Mouse (Mus musculus) liver, adult 2 months (tissue): ENCODE measurements at regions not wholly inside any gene's neighbourhood (a gene's known extent, or its start where the extent isn't known, plus 50 kb on each side); places are given as distances from the start of the nearest gene placed in this dataset.
"Not testable (repeated sequence)": the region's sequence is repeated elsewhere in the genome, so short reads cannot be mapped to it uniquely, and the experiment has no call there.

Experiments used
- DNase-seq: peaks from one replicate; pipeline ENCODE4 v3.0.0-alpha.2; 2011; ENCODE audit warnings: low read depth, low spot score; ENCODE audit errors: extremely low read depth
- H3K27ac ChIP-seq: fragments of 200-500 bp; replicated peaks from 2 replicates; pipeline ENCODE4 v1.5.1; 2012; ENCODE audit warnings: low read depth, mild to moderate bottlenecking, control low read depth, inconsistent platforms, low read length; ENCODE audit not compliant: insufficient read depth
- H3K27me3 ChIP-seq: fragments of 200-500 bp; 2 replicates; pipeline ENCODE4 v1.6.1; 2012; ENCODE audit warnings: mild to moderate bottlenecking, moderate library complexity, low read length, inconsistent platforms; ENCODE audit not compliant: control insufficient read depth, insufficient read depth
- H3K36me3 ChIP-seq: fragments of 200-500 bp; 2 replicates; pipeline ENCODE4 v1.6.1; 2012; ENCODE audit warnings: low read length, inconsistent platforms; ENCODE audit not compliant: control insufficient read depth, insufficient read depth
- H3K4me1 ChIP-seq: fragments of 200-500 bp; 2 replicates; pipeline ENCODE4 v1.6.1; 2011; ENCODE audit warnings: low read length; ENCODE audit not compliant: control insufficient read depth, insufficient read depth
- H3K4me3 ChIP-seq: fragments of 200-500 bp; 2 replicates; pipeline ENCODE4 v1.5.1; 2011; ENCODE audit warnings: low read depth, mild to moderate bottlenecking, control low read depth, low read length, moderate library complexity; ENCODE audit not compliant: insufficient read depth
- H3K79me2 ChIP-seq: fragments of 200-500 bp; 2 replicates; pipeline ENCODE4 v1.6.1; 2012; ENCODE audit warnings: inconsistent platforms, mild to moderate bottlenecking, low read length, moderate library complexity; ENCODE audit not compliant: control insufficient read depth, insufficient read depth
- H3K9ac ChIP-seq: fragments of 200-500 bp; 2 replicates; pipeline ENCODE4 v1.6.1; 2012; ENCODE audit warnings: low read depth, mild to moderate bottlenecking, control low read depth, inconsistent platforms, low read length
- WGBS: fragments of 180-500 bp; shearing (Covaris S2); methylation state at CpG from one replicate; pipeline ENCODE4 v1.1.7; 2018; 5-methylcytosine and 5-hydroxymethylcytosine counted together

GRCm38 (mm10) chr14:52988563-52988962, 493.0 kb upstream of the Olfr1507 start:
- not testable (repeated sequence) for H3K4me1 ChIP-seq, DNase-seq, H3K27ac ChIP-seq, H3K4me3 ChIP-seq, H3K9ac ChIP-seq, H3K36me3 ChIP-seq, H3K79me2 ChIP-seq, H3K27me3 ChIP-seq
- no CpG with 5 or more reads among the region's 6 CpGs for WGBS

- WGBS: no CpG with 5 or more reads among the region's 12 CpGs
- H3K9ac ChIP-seq, H3K79me2 ChIP-seq: not testable (repeated sequence)
Observed at GRCm38 (mm10) chr14:52972207-52973003, 476.9 kb upstream of the Olfr1507 start.

GRCm38 (mm10) chr14:52962110-52962509, 466.6 kb upstream of the Olfr1507 start:
- H3K9ac ChIP-seq, H3K4me1 ChIP-seq, H3K36me3 ChIP-seq, H3K27me3 ChIP-seq, DNase-seq, H3K79me2 ChIP-seq, H3K27ac ChIP-seq, H3K4me3 ChIP-seq: not testable (repeated sequence)
- 56% methylated on average over 3 of the region's 4 CpGs for WGBS

More at GRCm38 (mm10) chr14:52972207-52973003, 476.9 kb upstream of the Olfr1507 start:
- DNase-seq, H3K27ac ChIP-seq, H3K36me3 ChIP-seq, H3K4me1 ChIP-seq, H3K27me3 ChIP-seq, H3K4me3 ChIP-seq: not testable (repeated sequence)

- not testable (repeated sequence) for DNase-seq, H3K9ac ChIP-seq, H3K79me2 ChIP-seq, H3K27ac ChIP-seq, H3K36me3 ChIP-seq, H3K4me1 ChIP-seq, H3K4me3 ChIP-seq, H3K27me3 ChIP-seq
- no CpG with 5 or more reads among the region's 2 CpGs for WGBS
Observed at GRCm38 (mm10) chr14:52956515-52956914, 461.0 kb upstream of the Olfr1507 start.

- not testable (repeated sequence) for H3K27ac ChIP-seq, H3K4me1 ChIP-seq, H3K27me3 ChIP-seq, H3K36me3 ChIP-seq, H3K79me2 ChIP-seq, DNase-seq, H3K9ac ChIP-seq, H3K4me3 ChIP-seq
- no CpG with 5 or more reads among the region's 3 CpGs for WGBS
Observed at GRCm38 (mm10) chr14:52944925-52945324, 449.4 kb upstream of the Olfr1507 start.

- not testable (repeated sequence) for H3K4me1 ChIP-seq, H3K9ac ChIP-seq, H3K27ac ChIP-seq, H3K4me3 ChIP-seq, H3K36me3 ChIP-seq, H3K27me3 ChIP-seq, DNase-seq, H3K79me2 ChIP-seq
Observed at GRCm38 (mm10) chr14:52942438-52942837, 446.9 kb upstream of the Olfr1507 start.

- H3K36me3 ChIP-seq, H3K79me2 ChIP-seq, DNase-seq, H3K27me3 ChIP-seq, H3K4me1 ChIP-seq, H3K4me3 ChIP-seq, H3K27ac ChIP-seq, H3K9ac ChIP-seq: not testable (repeated sequence)
- WGBS: no CpG with 5 or more reads among the region's 1 CpGs
Observed at GRCm38 (mm10) chr14:52941747-52942146, 446.2 kb upstream of the Olfr1507 start.

GRCm38 (mm10) chr14:52920138-52920537, 424.6 kb upstream of the Olfr1507 start:
- H3K9ac ChIP-seq, H3K4me3 ChIP-seq, DNase-seq, H3K4me1 ChIP-seq, H3K79me2 ChIP-seq, H3K27me3 ChIP-seq, H3K27ac ChIP-seq, H3K36me3 ChIP-seq: not testable (repeated sequence)
- no CpG with 5 or more reads among the region's 5 CpGs for WGBS

- not testable (repeated sequence) for H3K4me1 ChIP-seq, H3K79me2 ChIP-seq, H3K9ac ChIP-seq, H3K27ac ChIP-seq, DNase-seq, H3K36me3 ChIP-seq, H3K27me3 ChIP-seq, H3K4me3 ChIP-seq
- no CpG with 5 or more reads among the region's 1 CpGs for WGBS
Observed at GRCm38 (mm10) chr14:52913814-52914213, 418.3 kb upstream of the Olfr1507 start.
